Mouse (Mus musculus): ENCODE data around the gene Lpp.

The Lpp gene

GRCm38 (mm10) chr16:24607896-24608457 is 214.7 kb downstream of the Lpp start:
- no peak for DNase-seq (ENCODE audit: extremely low spot score, low read depth, low spot score)

DNA sequence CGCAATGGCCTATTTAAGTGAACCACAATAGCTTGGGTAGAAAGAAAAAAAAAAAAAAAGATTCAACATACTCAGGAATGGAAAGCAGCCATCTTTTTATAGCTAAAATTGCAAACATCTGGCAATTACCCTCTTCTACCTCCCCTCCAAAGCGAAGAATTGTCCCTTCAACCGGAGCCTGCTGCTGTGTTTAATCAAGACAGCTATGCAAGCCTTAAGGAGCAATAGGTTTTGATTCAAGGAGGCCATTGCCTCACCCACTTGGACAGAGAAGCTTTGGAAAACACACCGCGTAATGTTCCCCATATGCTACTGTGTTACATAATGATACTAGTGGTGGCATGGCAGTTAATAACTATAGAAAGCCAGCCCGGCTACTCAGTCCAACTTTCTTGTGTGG is 226.2 kb downstream of the Lpp start:
- no peak for DNase-seq (ENCODE audit: extremely low spot score, low read depth, low spot score)

DNA sequence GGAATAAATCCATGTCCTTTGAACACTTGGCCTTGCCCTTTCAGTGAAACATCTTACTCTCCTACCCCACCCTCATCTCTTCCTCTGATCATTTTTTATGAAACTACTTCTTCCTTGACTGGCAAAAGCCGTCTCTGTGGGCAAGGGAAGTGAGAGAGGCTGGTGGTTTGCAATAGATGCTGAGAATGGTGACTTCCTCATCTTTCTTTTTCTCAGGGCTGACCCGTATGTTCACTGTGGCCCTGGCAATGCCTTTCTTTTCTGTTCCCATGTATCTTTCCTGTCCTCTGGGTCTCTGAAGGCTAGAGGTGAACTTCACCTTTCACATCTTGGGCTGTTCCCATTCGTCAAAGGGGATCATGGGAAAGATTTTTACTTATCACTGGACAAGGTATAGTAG is 226.7 kb downstream of the Lpp start:
- DNase-seq (ENCODE audit: extremely low spot score, low read depth, low spot score): no peak

DNA sequence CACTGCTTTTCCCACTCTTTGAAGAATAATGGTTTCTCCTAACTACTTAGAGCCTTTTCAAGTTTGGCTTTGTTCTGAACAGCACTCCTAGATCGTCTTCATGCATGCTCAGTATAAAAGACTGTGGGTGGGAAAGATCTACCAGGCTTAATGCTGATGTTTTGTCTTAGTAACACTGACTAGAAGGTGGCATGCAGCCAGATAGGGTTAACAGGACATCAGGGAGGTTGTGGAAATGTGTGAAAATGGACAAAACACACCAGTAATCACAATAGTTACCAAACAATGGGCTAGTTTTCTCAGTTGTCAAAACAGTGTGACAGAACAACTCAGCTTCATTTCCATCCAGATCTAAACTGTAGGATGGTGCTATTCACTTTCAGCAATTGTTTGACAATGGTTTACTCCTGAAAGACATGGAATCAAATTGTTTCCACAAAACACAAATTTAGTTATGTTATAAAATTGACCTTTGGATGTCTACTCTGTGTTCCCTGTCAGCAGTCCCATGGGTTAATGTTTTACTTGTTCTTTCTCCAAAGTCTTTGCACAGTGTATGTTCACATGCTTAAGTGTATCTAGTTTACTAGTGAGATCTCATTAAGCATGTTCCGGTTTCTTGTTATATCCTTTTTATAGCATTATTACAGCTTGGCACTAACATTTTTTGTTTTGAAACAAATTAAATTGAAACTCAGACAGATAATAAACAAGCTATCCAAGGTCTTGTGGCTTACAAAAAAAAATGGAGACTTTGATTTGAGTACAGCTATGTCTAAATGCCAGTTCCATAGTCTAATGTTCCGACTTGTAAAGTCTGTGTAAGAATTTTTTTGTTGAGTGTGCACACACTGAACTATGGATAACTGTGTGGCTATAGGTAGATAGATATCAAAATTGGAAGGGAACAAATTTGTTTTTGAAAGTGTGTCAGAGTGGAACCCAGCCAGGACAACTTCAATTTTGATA is 229.2 kb downstream of the Lpp start:
- no peak for DNase-seq (ENCODE audit: extremely low spot score, low read depth, low spot score)

DNA sequence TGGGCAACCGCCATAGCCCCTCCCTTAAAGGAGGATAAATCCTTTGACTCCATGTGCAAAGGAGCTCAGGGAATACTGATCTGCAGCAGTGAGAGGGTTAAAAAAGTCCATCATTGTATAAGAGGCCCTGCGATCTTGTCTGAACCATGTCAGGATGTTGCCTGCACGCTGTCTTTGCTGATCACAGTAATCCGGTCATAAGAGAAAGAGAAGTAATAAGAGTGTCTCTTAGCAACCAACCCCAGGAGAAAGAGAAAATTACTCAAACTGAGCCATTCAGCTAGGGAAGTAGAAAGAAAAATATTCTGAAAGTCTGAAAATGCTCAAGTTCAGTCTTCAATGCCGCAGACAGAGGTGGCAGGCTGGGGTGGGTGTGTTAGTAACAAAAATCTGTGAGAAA is 231.0 kb downstream of the Lpp start:
- no peak for DNase-seq (ENCODE audit: extremely low spot score, low read depth, low spot score)

DNA sequence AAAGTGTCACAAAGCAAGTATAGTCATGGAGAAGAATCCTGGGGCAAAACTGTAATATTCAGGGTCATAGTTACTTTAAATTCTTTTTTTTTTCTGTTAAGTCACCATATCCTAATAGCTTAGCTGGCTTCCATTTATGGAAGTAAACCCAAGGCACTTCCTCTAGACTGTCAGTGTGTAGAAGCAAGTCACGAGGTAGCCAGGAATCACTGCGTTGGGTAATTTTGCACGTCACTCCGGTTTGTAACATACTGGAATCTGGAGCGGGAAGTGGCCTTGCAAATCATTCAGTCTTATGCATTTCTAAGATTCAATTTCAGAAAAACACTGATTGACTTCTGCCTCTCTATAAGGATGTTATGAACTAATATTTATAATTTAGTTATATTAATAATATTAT is 232.3 kb downstream of the Lpp start:
- DNase-seq (ENCODE audit: extremely low spot score, low read depth, low spot score): no peak

GRCm38 (mm10) chr16:24628779-24629178 is 235.5 kb downstream of the Lpp start:
- DNase-seq (ENCODE audit: extremely low spot score, low read depth, low spot score): no peak

- no peak for DNase-seq (ENCODE audit: extremely low spot score, low read depth, low spot score)
Measured at GRCm38 (mm10) chr16:24629218-24630172, 236.2 kb downstream of the Lpp start.

DNA sequence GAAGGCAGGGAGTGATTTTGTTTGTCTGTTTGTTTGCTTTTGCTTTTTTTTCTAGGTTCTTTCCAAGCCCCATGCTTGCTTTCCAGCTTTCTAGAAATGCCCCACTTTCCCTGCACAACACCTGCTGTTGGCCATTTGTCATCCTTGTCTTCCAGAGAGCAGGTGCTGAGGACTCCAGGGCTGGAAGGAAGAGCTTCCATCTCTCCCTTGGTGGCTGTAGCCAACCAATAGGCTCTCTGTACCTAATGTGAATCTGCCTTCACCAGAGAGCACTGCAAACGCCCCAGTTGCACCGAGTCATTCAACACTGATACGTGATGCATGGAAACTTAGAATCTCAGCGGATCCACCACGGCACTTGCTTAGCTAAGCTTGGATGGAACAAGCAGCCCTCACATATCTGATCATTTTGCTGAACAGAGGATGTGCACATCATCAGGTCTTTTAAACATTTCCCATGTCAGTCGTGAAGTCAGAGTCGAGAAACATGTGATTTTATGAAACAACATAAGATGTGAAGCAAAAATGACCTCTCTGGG is 242.1 kb downstream of the Lpp start:
- no peak for DNase-seq (ENCODE audit: extremely low spot score, low read depth, low spot score)

GRCm38 (mm10) chr16:24636894-24637293 is 243.6 kb downstream of the Lpp start:
- no peak for DNase-seq (ENCODE audit: extremely low spot score, low read depth, low spot score)

- DNase-seq (ENCODE audit: extremely low spot score, low read depth, low spot score): no peak
Measured at GRCm38 (mm10) chr16:24641003-24641797, 247.9 kb downstream of the Lpp start.

GRCm38 (mm10) chr16:24643024-24643635 is 249.8 kb downstream of the Lpp start:
- DNase-seq (ENCODE audit: extremely low spot score, low read depth, low spot score): no peak

GRCm38 (mm10) chr16:24644154-24644553 is 250.8 kb downstream of the Lpp start:
- DNase-seq (ENCODE audit: extremely low spot score, low read depth, low spot score): no peak

DNA sequence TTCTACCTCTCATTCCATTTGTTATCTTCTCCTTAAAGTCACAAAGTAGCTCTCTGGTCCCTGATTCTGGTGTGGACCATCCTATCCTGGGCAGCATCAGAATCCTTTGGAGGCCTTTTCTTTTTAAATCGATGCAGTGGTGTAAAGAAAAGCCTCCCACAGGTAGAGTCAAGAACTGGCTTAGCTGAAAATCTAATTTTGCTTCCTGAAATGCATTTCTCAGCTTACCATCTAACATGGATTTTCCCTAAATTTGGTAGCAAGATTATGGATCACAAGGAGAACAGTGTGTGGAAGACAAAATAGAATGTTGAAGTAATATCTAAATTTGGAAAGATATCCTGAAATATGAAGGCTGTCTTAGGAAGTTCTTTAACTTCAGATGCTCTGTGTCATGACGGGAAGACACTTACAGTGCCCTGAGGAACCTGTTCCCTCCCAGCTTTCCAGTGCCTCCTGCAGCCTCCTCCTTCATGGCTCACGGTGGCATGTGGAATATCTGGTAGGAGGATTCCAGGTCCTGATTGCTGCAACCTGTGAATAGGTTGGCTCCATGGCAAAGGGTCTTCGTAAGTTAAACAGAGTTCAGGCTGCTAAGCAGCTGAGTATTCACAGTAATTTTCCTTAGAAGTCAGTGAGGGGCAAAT is 251.6 kb downstream of the Lpp start:
- DNase-seq (ENCODE audit: extremely low spot score, low read depth, low spot score): no peak

GRCm38 (mm10) chr16:24645906-24646603 is 252.7 kb downstream of the Lpp start:
- no peak for DNase-seq (ENCODE audit: extremely low spot score, low read depth, low spot score)

GRCm38 (mm10) chr16:24651655-24652654 is 258.6 kb downstream of the Lpp start:
- DNase-seq (ENCODE audit: extremely low spot score, low read depth, low spot score): no peak

DNA sequence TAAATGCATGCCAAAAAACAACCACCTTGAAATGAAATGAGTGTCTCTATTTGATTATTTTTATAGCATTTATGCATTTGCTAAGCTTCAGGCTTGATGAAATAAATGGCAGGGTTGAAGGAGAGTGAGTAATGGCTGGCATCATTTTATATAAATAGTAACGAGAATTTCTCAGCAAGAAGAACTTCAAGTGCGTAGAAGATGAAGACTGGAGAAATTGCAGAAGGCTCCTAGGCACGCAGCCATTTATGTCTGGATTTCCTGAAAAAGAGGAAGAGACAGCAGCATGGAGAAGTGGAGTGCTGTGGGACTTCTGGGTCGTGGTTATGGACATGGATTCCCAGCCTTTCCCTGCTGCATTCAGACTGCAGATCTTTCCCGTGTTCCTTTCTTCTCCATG is 259.7 kb downstream of the Lpp start:
- no peak for DNase-seq (ENCODE audit: extremely low spot score, low read depth, low spot score)

Measured in hindlimb bud, embryonic 11.5 days (tissue).